Mouse (Mus musculus) Patski (cell line): ENCODE measurements at regions not wholly inside any gene's neighbourhood (a gene's known extent, or its start where the extent isn't known, plus 50 kb on each side); places are given as distances from the start of the nearest gene placed in this dataset.

ENCODE experiments used
- ATAC-seq: fragments of 100-300 bp; one replicate; pipeline ENCODE4 v1.8.0; 2021
- CTCF ChIA-PET: fragments of 350-600 bp; sonication (Branson Sonifier 250); formaldehyde crosslinking; loops from one replicate; lab custom pipeline; 2022; ENCODE audit warnings: inconsistent platforms; lab: Charles Lee
- POLR2A ChIA-PET: fragments of 350-600 bp; sonication (Branson Sonifier 250); formaldehyde crosslinking; loops from one replicate; lab custom pipeline; 2022; ENCODE audit warnings: antibody characterized with exemption, inconsistent platforms; lab: Charles Lee
- DNase-seq: peaks from one replicate; pipeline ENCODE4 v3.0.0-alpha.2; 2011; ENCODE audit warnings: low read depth, low spot score
- H3K27me3 ChIP-seq: fragments of 371-371 bp; one replicate; pipeline ENCODE4 v1.5.1; 2021
- CTCF ChIP-seq: fragments of 100-300 bp; IDR thresholded peaks from one replicate; pipeline ENCODE4 v1.5.1; 2021
- in situ Hi-C: fragments of 300-500 bp; cut with MboI; formaldehyde crosslinking; loops from 3 replicates; pipeline ENCODE4 v1.11.1; 2018; ENCODE audit warnings: low pct_unique_long_range_greater_than_20kb, mixed read lengths

DNA sequence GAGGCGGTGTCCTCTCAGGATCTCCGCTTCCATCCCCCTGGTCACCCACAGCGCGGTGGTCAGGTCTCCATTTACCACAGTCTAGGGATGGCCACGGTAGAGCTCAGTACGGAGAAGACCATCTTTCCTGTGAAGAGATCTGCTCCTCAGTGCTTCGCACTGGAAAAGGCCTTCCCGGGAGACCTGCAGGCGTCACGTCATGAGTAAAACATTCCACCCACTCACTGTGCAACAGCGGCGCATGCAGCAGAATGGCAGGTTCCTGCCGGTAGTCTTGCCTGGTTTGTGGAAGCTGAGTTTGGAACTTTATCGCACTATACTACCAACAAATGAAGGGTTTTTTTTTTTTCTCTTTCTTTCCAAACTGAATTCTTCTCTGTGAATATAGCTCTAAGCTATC lies 156.1 kb upstream of the Prickle1 start:
- DNase-seq (no peak), ATAC-seq (no peak)
- no peak for TF ChIP-seq CTCF
- ChIA-PET POLR2A (no interaction called here), CTCF (interaction anchor here (0.9 kb wide), 1 partner anchor 9 kb away, joined by 3 read pairs; no protein-coding TSS in a partner anchor)
- no peaks in the 10 kb centered on the region for H3K27me3 ChIP-seq
- in situ Hi-C loops = no loop called here

DNA sequence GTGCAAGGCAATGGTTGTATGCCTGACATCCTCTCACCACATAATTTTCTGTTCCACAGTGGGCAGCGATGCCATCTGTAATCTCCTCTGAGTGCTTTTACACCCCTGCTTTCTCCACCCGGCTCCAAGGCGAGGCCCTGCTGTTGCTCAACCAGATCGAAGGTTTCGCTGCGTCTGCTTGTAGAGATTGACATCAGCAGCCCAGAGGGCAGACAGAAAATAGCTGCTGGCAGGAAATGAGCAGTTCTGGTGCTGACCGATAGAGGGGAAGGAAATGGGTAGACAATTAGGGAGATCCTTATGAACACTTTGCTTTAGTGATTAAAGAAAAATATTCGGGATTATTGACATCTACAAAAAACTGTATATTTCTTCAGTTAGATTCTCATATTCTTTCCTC lies 155.3 kb upstream of the Prickle1 start:
- ChIA-PET POLR2A (no interaction called here), CTCF (no interaction called here)
- peak; percentile 39 for ATAC-seq
- no peak for DNase-seq
- in situ Hi-C loops = no loop called here
- H3K27me3 ChIP-seq = no peaks in the 10 kb centered on the region
- peak; percentile 39 for TF ChIP-seq CTCF

DNA sequence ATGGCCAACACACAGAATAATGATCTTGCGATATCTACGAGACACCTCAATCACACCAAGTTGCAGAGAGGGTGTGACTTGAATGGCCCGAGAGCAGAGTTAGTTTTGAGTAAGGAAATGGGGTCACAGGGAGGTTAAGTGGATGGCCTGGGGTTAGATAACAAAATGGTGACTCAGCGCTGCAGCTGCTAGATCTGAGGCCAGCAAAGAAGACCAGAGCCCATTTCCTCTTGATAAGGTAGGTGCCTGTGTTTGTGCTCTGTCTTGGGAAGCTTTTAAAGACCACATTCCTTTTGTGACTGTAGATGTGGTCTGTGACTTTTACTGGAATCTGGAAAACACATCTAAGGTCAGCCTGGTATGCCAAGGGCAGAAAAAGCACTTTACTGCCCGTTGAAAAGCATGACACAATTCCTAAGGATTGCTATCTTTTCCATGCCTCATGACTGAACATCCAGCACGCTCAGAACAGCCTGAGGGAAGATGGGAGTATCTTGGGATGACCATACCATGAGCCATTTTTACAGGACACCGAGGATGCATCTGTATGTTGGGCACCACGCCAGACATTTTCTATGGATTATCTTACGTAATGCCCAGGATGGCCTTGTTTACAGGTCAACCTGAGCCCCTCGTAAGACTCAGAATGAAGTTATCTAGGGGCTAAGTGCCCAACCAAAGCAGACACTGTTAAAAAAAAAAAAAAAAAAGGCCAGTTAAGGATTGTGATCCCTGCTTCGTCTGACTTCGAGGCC lies 148.7 kb upstream of the Prickle1 start:
- POLR2A ChIA-PET = no interaction called here

DNA sequence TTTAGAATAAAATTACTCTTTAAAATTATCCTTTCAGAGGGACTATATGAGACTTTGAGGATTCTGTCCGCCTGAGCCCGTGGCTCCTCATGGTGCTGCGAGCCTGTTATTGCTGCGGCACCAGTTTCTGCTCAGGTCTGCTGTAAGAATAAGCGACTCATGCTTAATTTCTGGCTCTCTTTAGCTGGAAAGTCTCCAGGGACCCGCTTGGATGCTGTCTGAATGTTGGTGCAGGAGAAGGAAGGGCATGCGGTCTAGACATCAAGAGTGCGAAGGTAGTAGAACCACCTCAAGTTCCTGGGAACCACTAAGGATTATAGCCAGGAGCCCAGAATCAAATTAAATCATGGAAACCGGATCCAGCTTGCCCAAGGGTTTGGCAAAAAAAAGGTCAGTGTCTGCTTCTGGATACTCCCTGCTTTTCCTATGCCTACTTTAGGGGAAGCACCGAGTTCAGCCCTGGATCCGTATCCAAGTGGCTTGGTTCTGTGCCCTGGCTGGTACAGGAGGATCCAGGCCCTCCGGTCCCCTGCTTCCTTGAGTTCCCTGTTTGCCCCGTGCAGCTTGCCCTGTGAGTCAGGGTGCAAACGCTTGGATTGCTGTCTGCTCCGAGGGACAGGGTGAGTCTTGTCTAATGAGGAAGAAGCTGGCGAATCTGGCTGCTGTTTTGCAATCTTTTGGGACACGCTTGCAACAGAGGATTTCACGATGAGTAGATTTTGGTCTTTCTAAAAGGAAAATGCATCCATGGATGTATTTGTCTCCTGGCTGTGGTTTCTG lies 138.2 kb upstream of the Prickle1 start:
- ChIA-PET CTCF (interaction anchor here (2.2 kb wide), 1 partner anchor 27 kb away, joined by 6 read pairs; no protein-coding TSS in a partner anchor), POLR2A (interaction anchor here (0.6 kb wide), 1 partner anchor 9 kb away, joined by 3 read pairs; no protein-coding TSS in a partner anchor)
- no peaks in the 10 kb centered on the region for H3K27me3 ChIP-seq
- DNase-seq (peak; percentile 94), ATAC-seq (peak; percentile 94)
- in situ Hi-C loops = no loop called here
- TF ChIP-seq CTCF = no peak

More for the DNA sequence above, 148.7 kb upstream of the Prickle1 start:
- TF ChIP-seq CTCF = no peak
- CTCF ChIA-PET = interaction anchor here (0.8 to 1.1 kb wide), 2 partner anchors 18 to 21 kb away, joined by 3 read pairs; no protein-coding TSS in a partner anchor
- DNase-seq (peak; percentile 70), ATAC-seq (peak; percentile 72)
- no peaks in the 10 kb centered on the region for H3K27me3 ChIP-seq
- in situ Hi-C loops = loop anchor here (10.0 kb wide), 1 partner anchor 470 kb away; no protein-coding TSS in a partner anchor

DNA sequence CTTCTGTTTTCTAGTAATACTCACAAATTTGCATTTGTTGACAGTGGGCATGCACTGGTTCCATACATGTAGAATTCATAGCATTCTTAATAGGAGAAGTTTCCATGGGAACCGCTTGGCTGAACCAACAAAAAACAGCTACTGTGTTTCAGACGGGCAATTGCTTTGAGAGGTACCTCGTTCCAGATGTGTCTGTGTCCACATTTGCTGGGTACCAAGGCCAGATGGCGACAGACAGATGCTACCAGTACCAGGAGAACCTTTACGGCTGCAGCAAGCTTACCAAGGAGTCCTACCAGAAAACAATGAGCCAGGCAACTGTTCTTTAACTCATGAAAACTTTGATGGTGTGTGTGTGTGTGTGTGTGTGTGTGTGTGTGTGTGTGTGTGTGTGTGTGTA lies 137.1 kb upstream of the Prickle1 start:
- no peak for ATAC-seq
- H3K27me3 ChIP-seq = no peaks in the 10 kb centered on the region
- TF ChIP-seq CTCF = no peak
- POLR2A ChIA-PET = interaction anchor here (0.6 kb wide), 1 partner anchor 168 kb away, joined by 3 read pairs; no protein-coding TSS in a partner anchor
- in situ Hi-C loops = no loop called here
- CTCF ChIA-PET = interaction anchor here (0.7 to 2.2 kb wide), 2 partner anchors 26 to 41 kb away, joined by 3 to 6 read pairs; no protein-coding TSS in a partner anchor
- no peak for DNase-seq

DNA sequence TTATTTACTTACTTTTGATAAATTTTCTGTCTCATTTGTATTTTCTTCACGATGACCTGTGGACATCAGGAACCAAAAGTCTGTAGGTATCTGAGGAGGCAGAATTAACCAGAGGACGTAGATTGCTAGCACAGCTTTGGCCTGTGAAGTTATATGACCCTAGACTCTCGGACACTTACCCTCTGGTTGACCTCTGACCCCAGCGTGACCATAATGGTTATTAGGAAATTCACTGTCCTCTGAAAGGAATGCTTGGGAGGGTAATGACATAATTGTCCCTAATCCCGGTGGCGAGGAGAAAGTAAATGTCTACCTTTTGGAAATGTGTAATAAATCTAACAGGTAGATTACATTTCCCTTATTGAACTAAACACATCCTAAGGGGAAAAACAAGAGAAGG lies 135.5 kb upstream of the Prickle1 start:
- CTCF ChIA-PET = no interaction called here
- TF ChIP-seq CTCF = no peak
- DNase-seq (no peak), ATAC-seq (no peak)
- POLR2A ChIA-PET = interaction anchor here (0.6 kb wide), 1 partner anchor 31 kb away, joined by 3 read pairs; no protein-coding TSS in a partner anchor
- H3K27me3 ChIP-seq = no peaks in the 10 kb centered on the region
- in situ Hi-C loops = no loop called here

DNA sequence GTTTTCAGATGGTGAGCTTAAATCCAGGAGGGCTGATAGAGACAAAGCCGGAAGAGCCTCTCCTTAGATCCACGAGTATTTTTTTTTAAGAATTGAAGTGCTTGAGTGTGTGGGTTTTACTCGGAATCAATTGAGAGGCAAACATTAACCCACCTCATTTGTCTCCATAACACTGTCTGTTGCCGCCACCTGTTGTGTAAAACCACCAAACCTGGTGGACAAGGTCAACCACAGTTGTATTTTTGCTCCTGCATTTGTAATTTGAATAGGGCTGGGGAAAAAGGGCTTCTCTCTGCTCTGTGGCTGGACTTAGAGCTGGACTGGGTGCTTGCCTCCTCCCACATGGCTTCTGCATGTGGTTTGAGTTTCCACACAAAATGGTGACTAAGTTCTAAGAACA lies 119.8 kb upstream of the Prickle1 start:
- DNase-seq = no peak

DNA sequence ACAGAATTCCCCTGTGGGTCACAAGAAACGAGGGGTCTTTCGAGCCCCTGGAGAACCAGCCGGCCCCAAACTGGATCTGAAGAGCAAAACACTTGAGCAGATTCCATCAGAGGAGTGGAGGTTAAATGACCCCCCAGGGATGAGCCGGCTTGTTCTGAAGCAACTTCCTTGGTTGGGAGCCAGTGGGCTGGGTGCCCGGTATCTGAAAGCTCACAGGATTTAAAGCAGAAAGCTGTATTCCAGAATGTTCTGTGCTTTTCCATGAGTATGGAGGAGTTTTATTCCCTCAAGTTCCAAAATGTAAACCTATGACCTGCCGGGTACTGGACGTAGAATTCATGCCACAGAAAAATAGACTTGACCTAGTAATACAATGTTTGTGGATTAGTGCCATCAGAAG lies 117.7 kb upstream of the Prickle1 start:
- ATAC-seq (no peak), DNase-seq (no peak)
- POLR2A ChIA-PET = no interaction called here
- no peak for TF ChIP-seq CTCF
- CTCF ChIA-PET = no interaction called here
- in situ Hi-C loops = loop anchor here (5.0 to 10.0 kb wide), 2 partner anchors 131 to 199 kb away; no protein-coding TSS in a partner anchor
- H3K27me3 ChIP-seq = no peaks in the 10 kb centered on the region

More for the DNA sequence above, 119.8 kb upstream of the Prickle1 start:
- ChIA-PET CTCF (interaction anchor here (0.7 kb wide), 1 partner anchor 8 kb away, joined by 4 read pairs; no protein-coding TSS in a partner anchor), POLR2A (interaction anchor here (0.6 kb wide), 1 partner anchor 61 kb away, joined by 3 read pairs; no protein-coding TSS in a partner anchor)
- in situ Hi-C loops = loop anchor here (10.0 kb wide), 1 partner anchor 201 kb away; no protein-coding TSS in a partner anchor
- TF ChIP-seq CTCF = no peak
- H3K27me3 ChIP-seq = no peaks in the 10 kb centered on the region
- no peak for ATAC-seq

DNA sequence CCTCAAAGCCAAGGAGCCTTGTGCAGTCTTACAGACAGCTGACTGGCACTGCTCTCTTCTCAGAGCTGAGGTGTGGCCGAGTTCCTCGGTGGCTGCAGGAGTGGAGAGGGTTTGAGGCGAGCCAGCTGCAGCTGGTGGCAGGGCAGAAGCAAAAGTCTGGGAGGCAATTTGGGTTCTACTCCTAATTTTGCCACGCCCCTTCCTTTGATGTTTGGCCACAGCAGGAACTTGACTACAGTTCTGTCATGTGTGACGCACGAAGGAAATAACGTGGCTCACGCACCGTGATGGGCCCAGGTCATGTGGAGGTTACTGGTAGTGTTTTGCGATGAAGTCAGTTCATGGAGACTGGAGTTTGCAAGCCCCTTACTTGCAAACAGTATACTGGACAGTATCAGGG lies 116.9 kb upstream of the Prickle1 start:
- ATAC-seq (no peak), DNase-seq (no peak)
- in situ Hi-C loops = loop anchor here (5.0 to 10.0 kb wide), 2 partner anchors 130 to 198 kb away; no protein-coding TSS in a partner anchor
- TF ChIP-seq CTCF = no peak
- CTCF ChIA-PET = no interaction called here
- POLR2A ChIA-PET = no interaction called here
- H3K27me3 ChIP-seq = no peaks in the 10 kb centered on the region

DNA sequence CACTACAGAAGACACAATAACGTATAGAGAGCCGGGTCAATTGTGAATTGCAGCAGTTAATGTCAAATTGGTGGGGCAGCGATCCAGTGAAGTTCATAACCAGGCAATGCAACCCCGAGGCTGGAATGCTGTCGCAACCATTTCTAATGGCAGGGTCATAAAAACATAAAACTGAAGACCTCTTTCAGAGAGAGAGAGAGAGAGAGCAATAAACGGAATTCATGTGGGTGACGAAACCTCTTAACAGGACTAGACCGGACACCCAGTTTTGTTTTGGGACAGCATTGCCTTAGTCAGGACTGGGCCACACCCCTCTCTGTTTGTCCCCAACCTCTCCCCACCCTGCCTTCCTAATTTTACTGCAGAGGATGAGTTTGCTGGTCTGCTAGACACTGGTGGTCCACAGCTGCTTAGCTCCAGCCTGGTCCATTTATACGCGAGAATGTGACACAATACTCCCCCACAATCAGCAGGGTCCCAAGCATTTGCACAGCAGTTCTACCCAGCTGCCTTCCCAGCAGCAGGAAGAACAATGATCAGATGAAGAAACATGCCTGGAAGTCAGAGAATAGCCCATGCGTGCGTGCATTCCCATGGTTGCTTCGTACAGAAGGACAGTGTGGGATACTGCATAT lies 115.6 kb upstream of the Prickle1 start:
- in situ Hi-C loops = loop anchor here (5.0 to 10.0 kb wide), 2 partner anchors 129 to 196 kb away; no protein-coding TSS in a partner anchor
- CTCF ChIA-PET = interaction anchor here (1.0 kb wide), 1 partner anchor 9 kb away, joined by 3 read pairs; no protein-coding TSS in a partner anchor
- DNase-seq (no peak), ATAC-seq (no peak)
- no peaks in the 10 kb centered on the region for H3K27me3 ChIP-seq
- TF ChIP-seq CTCF = no peak
- POLR2A ChIA-PET = no interaction called here
